Mouse (Mus musculus): Measurements from ENCODE around the gene Hemgn.

Gene Hemgn

GRCm38 (mm10) chr4:46359539-46360253, 53.6 kb downstream of the Hemgn start:
- peak; percentile 71 for DNase-seq (ENCODE audit: extremely low read depth, low read depth)

GRCm38 (mm10) chr4:46356351-46357133, 56.8 kb downstream of the Hemgn start:
- DNase-seq (ENCODE audit: extremely low read depth, low read depth): peak; percentile 37

GRCm38 (mm10) chr4:46353045-46353444, 60.3 kb downstream of the Hemgn start:
- DNase-seq (ENCODE audit: extremely low read depth, low read depth): no peak

GRCm38 (mm10) chr4:46349530-46349929, 63.8 kb downstream of the Hemgn start:
- DNase-seq (ENCODE audit: extremely low read depth, low read depth): no peak

GRCm38 (mm10) chr4:46348897-46349296, 64.4 kb downstream of the Hemgn start:
- no peak for DNase-seq (ENCODE audit: extremely low read depth, low read depth)

GRCm38 (mm10) chr4:46347580-46348515, 65.5 kb downstream of the Hemgn start:
- DNase-seq (ENCODE audit: extremely low read depth, low read depth): no peak

GRCm38 (mm10) chr4:46347141-46347540, 66.2 kb downstream of the Hemgn start:
- DNase-seq (ENCODE audit: extremely low read depth, low read depth): no peak

- no peak for DNase-seq (ENCODE audit: extremely low read depth, low read depth)
Observed at GRCm38 (mm10) chr4:46346221-46346620, 67.1 kb downstream of the Hemgn start.

- DNase-seq (ENCODE audit: extremely low read depth, low read depth): no peak
Observed at GRCm38 (mm10) chr4:46345773-46346100, 67.6 kb downstream of the Hemgn start.

GRCm38 (mm10) chr4:46345056-46345772, 68.1 kb downstream of the Hemgn start:
- DNase-seq (ENCODE audit: extremely low read depth, low read depth): no peak

GRCm38 (mm10) chr4:46344288-46344687, 69.0 kb downstream of the Hemgn start:
- no peak for DNase-seq (ENCODE audit: extremely low read depth, low read depth)
